Mouse (Mus musculus): ENCODE data around the gene Ttll5.

Gene Ttll5

GRCm38 (mm10) chr12:85928513-85928912, 104.1 kb downstream of the Ttll5 start:
- DNase-seq (ENCODE audit: low read depth): no peak

DNA sequence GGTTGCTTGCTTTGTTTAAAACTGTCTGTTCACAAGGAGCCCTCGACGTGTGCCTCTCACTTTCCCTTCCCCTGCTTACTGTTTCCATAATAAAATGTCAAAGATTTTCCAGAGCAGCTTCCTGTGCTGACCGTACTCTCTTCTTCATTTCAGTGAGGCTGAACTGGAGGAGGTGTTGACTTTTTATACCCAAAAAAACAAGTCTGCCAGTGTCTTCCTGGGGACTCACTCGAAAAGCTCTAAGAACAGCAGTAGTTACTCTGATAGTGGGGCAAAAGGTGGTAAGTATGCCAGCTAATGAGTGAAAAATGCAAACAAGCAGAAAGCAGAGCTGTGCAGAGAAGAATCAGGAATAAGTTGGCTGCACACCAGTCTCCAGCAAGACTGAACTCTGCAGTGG, 105.3 kb downstream of the Ttll5 start:
- DNase-seq (ENCODE audit: low read depth): no peak

DNA sequence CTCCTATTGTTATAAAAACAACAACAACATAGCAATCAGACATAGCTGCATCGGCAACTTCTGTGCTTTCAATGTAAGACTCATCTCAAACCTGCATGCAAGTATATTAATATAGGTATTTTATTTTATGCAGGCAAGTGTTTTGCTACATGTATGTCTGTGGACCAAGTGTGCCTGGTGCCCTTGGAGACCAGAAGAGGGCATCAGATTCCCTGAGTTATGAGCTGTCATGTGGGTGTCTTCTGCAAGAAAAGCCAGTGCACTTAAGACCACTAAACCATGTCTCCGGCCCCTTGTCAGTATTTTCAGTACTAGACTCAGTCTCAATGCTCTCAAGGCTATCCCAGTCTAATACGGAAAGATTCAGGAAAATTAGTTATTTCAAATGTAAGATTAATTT, 106.3 kb downstream of the Ttll5 start:
- DNase-seq (ENCODE audit: low read depth): peak; percentile 43

DNA sequence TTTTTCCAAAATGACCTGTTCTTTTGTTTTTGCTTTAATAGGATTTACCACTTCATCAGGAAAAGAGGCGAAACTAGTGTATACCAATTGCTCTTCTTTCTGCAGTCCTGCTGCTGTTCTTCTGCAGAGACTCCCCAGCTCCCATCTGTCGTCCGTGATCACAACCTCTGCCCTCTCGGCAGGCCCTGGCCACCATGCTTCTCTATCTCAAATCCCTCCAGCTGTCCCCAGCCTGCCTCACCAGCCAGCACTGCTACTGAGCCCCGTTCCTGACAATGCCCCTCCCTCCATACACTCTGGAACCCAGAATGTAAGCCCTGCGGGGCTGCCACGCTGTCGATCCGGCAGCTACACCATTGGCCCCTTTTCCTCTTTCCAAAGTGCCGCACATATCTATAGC, 108.8 kb downstream of the Ttll5 start:
- no peak for DNase-seq (ENCODE audit: low read depth)

- DNase-seq (ENCODE audit: low read depth): peak; percentile 34
These were observed 112.9 kb downstream of the Ttll5 start for GRCm38 (mm10) chr12:85937384-85937783.

GRCm38 (mm10) chr12:85943456-85943855, 119.0 kb downstream of the Ttll5 start:
- DNase-seq (ENCODE audit: low read depth): no peak

DNA sequence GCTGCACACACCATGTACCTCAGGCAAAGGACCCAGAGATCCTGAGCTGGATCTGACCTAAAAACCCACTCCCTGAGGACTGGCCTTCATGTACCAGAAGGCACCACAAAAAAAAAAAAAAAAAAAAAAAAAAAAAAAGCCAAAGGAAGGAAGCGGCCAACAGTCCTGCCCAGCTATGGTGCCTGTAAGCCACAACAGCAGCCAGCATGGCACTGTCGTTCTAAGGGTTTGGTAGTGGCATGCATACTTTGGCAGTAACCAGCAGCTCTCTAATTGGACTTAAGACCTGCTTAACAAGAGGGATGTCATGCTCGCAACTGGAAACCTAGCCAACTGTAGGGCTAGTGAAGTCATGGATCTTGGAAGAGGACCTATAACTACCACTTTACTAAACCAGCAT, 120.0 kb downstream of the Ttll5 start:
- DNase-seq (ENCODE audit: low read depth): no peak

DNA sequence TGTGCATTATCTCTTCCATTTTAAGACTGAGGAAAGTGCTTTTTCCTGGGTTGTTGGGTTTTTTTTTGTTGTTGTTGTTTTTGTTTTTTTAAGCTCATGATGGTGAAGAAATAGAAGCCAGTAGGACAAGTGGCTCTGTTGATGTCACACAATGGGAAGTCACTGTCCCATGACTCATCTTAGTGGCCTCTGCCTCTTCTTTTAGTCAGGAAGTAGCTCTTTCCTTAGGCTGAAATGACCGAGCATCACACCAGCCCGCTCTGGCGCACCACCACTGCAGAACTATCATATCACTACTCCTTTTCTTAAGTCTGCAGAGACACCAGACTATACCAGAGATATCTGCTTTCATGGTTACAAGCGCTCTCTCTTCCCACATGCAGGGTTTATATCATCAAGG, 122.7 kb downstream of the Ttll5 start:
- no peak for DNase-seq (ENCODE audit: low read depth)

- DNase-seq (ENCODE audit: low read depth): no peak
These were observed 125.2 kb downstream of the Ttll5 start for GRCm38 (mm10) chr12:85949667-85950066.

GRCm38 (mm10) chr12:85950371-85950770, 125.9 kb downstream of the Ttll5 start:
- no peak for DNase-seq (ENCODE audit: low read depth)

- no peak for DNase-seq (ENCODE audit: low read depth)
These were observed 126.6 kb downstream of the Ttll5 start for GRCm38 (mm10) chr12:85951036-85951435.

DNA sequence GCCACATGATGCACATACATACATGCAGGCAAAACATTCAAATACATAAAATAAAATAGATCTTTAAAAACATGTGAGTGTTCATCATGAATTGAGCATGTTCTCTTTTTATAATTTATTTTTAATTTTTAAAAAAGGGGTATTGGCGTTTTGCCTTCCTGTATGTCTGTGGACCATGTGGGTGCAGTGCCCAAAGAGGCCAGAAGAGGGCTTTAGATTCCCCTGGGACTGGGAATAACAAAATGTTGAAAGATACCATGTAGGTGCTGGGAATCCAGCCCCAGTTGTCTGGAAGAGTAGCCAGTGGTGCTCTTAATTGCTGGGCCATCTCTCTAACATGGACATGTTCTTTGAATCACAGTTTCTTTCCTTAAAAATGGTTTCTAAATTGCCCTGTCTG, 127.4 kb downstream of the Ttll5 start:
- DNase-seq (ENCODE audit: low read depth): no peak

DNA sequence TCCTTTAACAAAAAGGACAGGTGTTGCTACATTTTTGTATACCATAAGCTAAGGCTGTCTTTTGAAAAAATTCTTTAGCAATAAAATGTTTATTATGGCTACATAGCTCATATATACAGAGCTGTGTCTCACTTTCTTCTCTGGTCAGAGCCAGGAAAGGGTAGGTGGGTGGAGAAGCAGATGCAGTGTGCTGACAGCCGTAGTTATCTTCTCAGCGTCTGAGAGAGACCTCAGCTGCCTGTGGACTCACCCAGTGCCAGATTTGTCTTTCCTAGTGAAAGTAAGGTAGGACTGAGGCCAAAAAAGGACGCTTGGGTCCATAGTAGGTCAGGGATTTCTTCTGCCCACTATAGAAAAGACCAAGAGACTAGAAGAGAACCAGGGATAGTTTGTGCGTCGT, 127.9 kb downstream of the Ttll5 start:
- DNase-seq (ENCODE audit: low read depth): no peak

DNA sequence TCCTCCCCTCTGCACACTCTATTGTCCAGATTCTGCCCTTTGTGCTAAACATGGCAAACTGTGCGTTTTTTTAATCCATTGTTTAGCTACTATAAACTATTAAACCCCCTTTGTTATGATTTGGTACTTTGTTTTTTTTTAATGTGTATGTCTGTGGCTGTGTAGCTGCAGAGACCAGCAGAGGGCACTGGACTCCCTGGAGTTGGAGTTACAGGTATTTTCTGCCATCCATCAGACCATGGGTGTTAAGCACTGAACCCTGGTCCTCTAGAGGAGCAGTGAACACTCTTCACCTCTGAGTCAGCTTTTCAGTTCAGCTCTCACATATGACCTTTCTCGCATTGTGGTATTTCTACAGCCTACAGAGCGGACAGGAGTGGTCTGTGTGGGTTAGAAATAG, 129.7 kb downstream of the Ttll5 start:
- DNase-seq (ENCODE audit: low read depth): peak; percentile 61

GRCm38 (mm10) chr12:85955062-85955461, 130.6 kb downstream of the Ttll5 start:
- DNase-seq (ENCODE audit: low read depth): no peak

- DNase-seq (ENCODE audit: low read depth): no peak
These were observed 131.2 kb downstream of the Ttll5 start for GRCm38 (mm10) chr12:85955690-85956089.

DNA sequence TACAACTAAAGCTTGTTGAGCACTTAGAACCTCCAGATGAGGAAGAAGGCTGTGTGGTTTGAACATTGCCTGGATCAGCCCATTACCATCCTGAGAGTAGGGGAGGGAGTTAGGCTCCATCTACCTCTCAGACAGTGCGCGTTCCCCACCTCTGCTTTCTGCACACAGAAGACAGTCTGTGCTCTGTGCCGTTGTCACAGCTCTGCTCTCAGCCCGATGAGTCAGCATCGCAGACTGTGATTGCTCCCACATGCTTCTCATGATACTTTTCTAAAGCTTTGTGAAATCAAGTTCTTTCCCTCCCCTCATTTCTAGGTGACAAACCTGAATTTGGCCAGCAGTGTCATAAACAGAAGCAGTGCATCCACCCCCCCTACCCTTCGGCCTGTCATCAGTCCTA, 131.8 kb downstream of the Ttll5 start:
- DNase-seq (ENCODE audit: low read depth): peak; percentile 65

GRCm38 (mm10) chr12:85958460-85958859, 134.0 kb downstream of the Ttll5 start:
- no peak for DNase-seq (ENCODE audit: low read depth)

DNA sequence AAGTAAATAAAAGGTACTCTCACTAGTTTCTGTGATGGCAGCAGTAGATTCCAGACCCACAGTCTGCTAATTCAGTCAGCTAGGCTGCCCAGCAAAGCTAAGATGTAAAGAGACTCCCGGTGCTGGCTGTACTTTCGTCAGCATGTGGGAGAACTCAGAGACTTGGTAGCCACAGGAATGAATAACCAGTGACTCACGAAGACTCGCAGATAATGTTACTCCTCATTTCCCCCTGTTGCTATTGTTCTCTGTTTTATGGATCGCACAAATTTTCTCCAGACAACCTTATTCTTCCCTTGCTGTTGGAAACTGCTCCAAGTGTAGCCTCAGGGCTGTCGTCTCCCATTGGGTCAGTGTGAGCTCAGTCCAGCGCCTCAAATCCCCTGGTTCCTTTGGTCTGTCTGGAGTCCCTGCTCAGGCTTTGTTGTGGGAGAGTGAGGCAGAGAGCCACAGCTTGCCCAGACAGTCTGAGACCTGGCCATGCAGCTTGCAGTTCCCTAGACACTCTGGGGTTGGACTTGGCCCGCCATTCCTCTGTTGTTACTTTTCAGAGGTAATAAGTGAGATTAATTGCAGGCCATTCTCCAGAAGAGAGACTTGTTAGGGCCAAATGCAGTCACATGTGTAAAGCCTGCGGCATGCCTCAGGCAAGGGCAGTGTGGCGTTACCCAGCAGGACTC, 135.5 kb downstream of the Ttll5 start:
- DNase-seq (ENCODE audit: low read depth): peak; percentile 86

- peak; percentile 50 for DNase-seq (ENCODE audit: low read depth)
These were observed 136.2 kb downstream of the Ttll5 start for GRCm38 (mm10) chr12:85960699-85961098.

DNA sequence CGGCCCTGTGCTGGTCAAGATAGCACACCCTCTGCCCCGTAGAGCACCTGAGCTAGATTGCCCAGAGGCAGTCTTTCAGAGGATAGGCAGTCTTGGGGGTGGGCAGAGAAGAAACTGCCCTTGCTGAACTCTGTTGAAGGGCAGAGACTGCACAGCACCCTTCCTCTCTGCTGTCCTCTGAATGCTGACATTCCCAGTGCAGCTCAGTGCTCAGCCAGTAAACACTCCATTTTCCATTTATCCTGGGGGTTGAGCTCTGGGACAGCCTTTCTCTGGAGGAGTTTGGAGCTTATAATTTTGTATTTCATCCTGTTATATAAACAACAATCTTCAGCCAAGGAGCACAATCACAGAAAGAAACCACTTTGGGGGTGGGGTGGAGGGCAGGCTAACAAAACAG, 138.7 kb downstream of the Ttll5 start:
- peak; percentile 37 for DNase-seq (ENCODE audit: low read depth)

DNA sequence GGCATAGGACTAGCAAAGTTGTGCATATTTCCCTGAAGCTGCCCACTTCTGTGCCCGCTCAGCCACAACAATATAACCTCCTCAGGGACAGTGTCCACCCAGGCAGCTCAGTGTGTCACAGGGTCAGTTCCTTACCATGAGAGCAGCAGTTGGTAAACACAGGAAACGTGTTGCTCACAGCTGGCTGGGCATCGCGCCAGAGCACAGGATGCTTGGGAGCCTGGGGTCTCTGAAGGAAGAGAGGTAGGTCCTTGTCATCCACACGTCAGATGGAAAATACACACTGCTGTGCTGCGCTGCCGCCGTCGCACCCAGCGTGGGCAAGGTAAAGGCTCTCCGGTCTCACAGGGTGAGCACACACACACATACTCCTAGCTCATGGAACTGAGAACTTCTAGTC, 139.2 kb downstream of the Ttll5 start:
- DNase-seq (ENCODE audit: low read depth): peak; percentile 45

GRCm38 (mm10) chr12:85964436-85964835, 140.0 kb downstream of the Ttll5 start:
- peak; percentile 61 for DNase-seq (ENCODE audit: low read depth)

- DNase-seq (ENCODE audit: low read depth): no peak
These were observed 143.4 kb downstream of the Ttll5 start for GRCm38 (mm10) chr12:85967812-85968211.

- no peak for DNase-seq (ENCODE audit: low read depth)
These were observed 143.9 kb downstream of the Ttll5 start for GRCm38 (mm10) chr12:85968409-85968808.
